Mouse (Mus musculus) midbrain, postnatal 0 days (tissue): ENCODE results near the gene Invs. TPM values are rescaled to one million over a fixed set of nuclear protein-coding genes. Genes with fewer than 3 reads are reported as not detected.

Experiments
- ATAC-seq: fragments of 200-750 bp; cut with Nextera tagmentation; 2 replicates; pipeline ENCODE4 v1.8.0; 2017; ENCODE audit warnings: moderate number of reproducible peaks, mild to moderate bottlenecking, moderate TSS enrichment, moderate library complexity; ENCODE audit not compliant: low FRiP score
- DNase-seq: peaks from one replicate; pipeline ENCODE4 v3.0.0-alpha.2; 2015; ENCODE audit warnings: low spot score
- H3K27ac ChIP-seq: fragments of 300-500 bp; sonication (generic); 2 replicates; pipeline ENCODE4 v1.5.1; 2014; ENCODE audit warnings: low read depth, mild to moderate bottlenecking, low read length, mixed read lengths
- H3K27me3 ChIP-seq: fragments of 300-500 bp; sonication (generic); 2 replicates; pipeline ENCODE4 v1.6.1; 2014; ENCODE audit warnings: low read length, control low read depth, mixed read lengths; ENCODE audit not compliant: insufficient read depth
- H3K36me3 ChIP-seq: fragments of 300-500 bp; sonication (generic); 2 replicates; pipeline ENCODE4 v1.6.1; 2014; ENCODE audit warnings: low read length, control low read depth, mixed read lengths; ENCODE audit not compliant: insufficient read depth
- H3K4me1 ChIP-seq: fragments of 300-500 bp; sonication (generic); 2 replicates; pipeline ENCODE4 v1.6.1; 2014; ENCODE audit warnings: mild to moderate bottlenecking, control low read depth, antibody characterized with exemption, low read length, mixed read lengths; ENCODE audit not compliant: insufficient read depth
- H3K4me2 ChIP-seq: fragments of 300-500 bp; sonication (generic); 2 replicates; pipeline ENCODE4 v1.6.1; 2014; ENCODE audit warnings: low read depth, mild to moderate bottlenecking, low read length, mixed read lengths; ENCODE audit not compliant: poor library complexity, severe bottlenecking
- H3K4me3 ChIP-seq: fragments of 300-500 bp; sonication (generic); 2 replicates; pipeline ENCODE4 v1.5.1; 2014; ENCODE audit warnings: low read depth, mild to moderate bottlenecking, low read length, moderate library complexity
- H3K9ac ChIP-seq: fragments of 300-500 bp; sonication (generic); replicated peaks from 2 replicates; pipeline ENCODE4 v1.6.1; 2014; ENCODE audit warnings: mild to moderate bottlenecking, low read length, moderate library complexity, mixed read lengths; ENCODE audit not compliant: poor library complexity, severe bottlenecking
- H3K9me3 ChIP-seq: fragments of 300-500 bp; sonication (generic); 2 replicates; pipeline ENCODE4 v1.6.1; 2016; ENCODE audit warnings: low read length, control low read depth
- CTCF ChIP-seq: IDR thresholded peaks from 2 replicates; pipeline ENCODE4 v1.5.1; 2016; ENCODE audit warnings: antibody characterized with exemption, mild to moderate bottlenecking
- WGBS: fragments of 180-500 bp; shearing (Covaris S2); extraction: QIAGEN DNeasy Blood & Tissue Kit; methylation state at CpG from one replicate; pipeline ENCODE4 v1.1.7; 2014; 5-methylcytosine and 5-hydroxymethylcytosine counted together
- polyA plus RNA-seq: library from polyadenylated mRNA; unstranded; fragments of >200 nt; fragmentation: Nextera tagmentation; extraction: Ambion mirVana; gene quantifications from 2 replicates; pipeline ENCODE4 v1.2.1, GENCODE M21; 2015
- total RNA-seq: library from RNA; depleted of rRNA; stranded (reverse); fragments of >200 nt; gene quantifications from 2 replicates; pipeline ENCODE4 v1.2.3, GENCODE M21; 2014

Invs gene
- total and polyA plus RNA-seq, 2 experiments from 2014 or later, result 3.4 to 6.0 TPM

GRCm38 (mm10) chr4:48413473-48413872, 133.9 kb downstream of the Invs start:
- TF ChIP-seq CTCF, result no peak
- ATAC-seq, result no peak

GRCm38 (mm10) chr4:48415838-48416335, 136.3 kb downstream of the Invs start:
- DNase-seq (no peak), ATAC-seq (no peak)
- WGBS, result 81% methylated on average over 10 of the region's 10 CpGs
- no peaks in the 10 kb centered on the region for H3K36me3 ChIP-seq
- no peaks in the 10 kb centered on the region for H3K4me1 ChIP-seq
- TF ChIP-seq CTCF, result no peak
- no peaks in the 10 kb centered on the region for H3K9me3 ChIP-seq
- H3K27me3 ChIP-seq, result no peaks in the 10 kb centered on the region
- no peak overlapping the region for H3K4me2 ChIP-seq
- H3K4me3 ChIP-seq, result no peak overlapping the region
- no peak overlapping the region for H3K27ac ChIP-seq
- no peak overlapping the region for H3K9ac ChIP-seq

More at GRCm38 (mm10) chr4:48413473-48413872, 133.9 kb downstream of the Invs start:
- Histone ChIP-seq H3K27ac (no peak overlapping the region), H3K9ac (no peak overlapping the region), H3K36me3 (no peaks in the 10 kb centered on the region), H3K9me3 (no peaks in the 10 kb centered on the region), H3K4me2 (no peak overlapping the region), H3K27me3 (no peaks in the 10 kb centered on the region), H3K4me1 (no peaks in the 10 kb centered on the region), H3K4me3 (no peak overlapping the region)
- 88% methylated on average over 8 of the region's 8 CpGs for WGBS
- no peak for DNase-seq

GRCm38 (mm10) chr4:48418831-48419468, 139.4 kb downstream of the Invs start:
- TF ChIP-seq CTCF, result no peak
- DNase-seq, result no peak
- H3K9ac ChIP-seq, result no peak overlapping the region
- H3K36me3 ChIP-seq, result 0 out of 2 replicates have a peak, but pooled peaks cover 3% of the 10 kb centered on the region
- H3K4me1 ChIP-seq, result no peaks in the 10 kb centered on the region
- no peak overlapping the region for H3K4me2 ChIP-seq
- H3K27me3 ChIP-seq, result no peaks in the 10 kb centered on the region
- H3K4me3 ChIP-seq, result no peak overlapping the region
- no peak for ATAC-seq
- WGBS, result 89% methylated on average over 8 of the region's 8 CpGs
- H3K9me3 ChIP-seq, result no peaks in the 10 kb centered on the region
- H3K27ac ChIP-seq, result no peak overlapping the region

- H3K9ac ChIP-seq, result no peak overlapping the region
- no peaks in the 10 kb centered on the region for H3K4me1 ChIP-seq
- H3K27ac ChIP-seq, result no peak overlapping the region
- no peak overlapping the region for H3K4me2 ChIP-seq
- no peaks in the 10 kb centered on the region for H3K27me3 ChIP-seq
- no peaks in the 10 kb centered on the region for H3K9me3 ChIP-seq
- 100% methylated on average over 1 of the region's 1 CpGs for WGBS
- ATAC-seq (no peak), DNase-seq (no peak)
- no peak for TF ChIP-seq CTCF
- no peak overlapping the region for H3K4me3 ChIP-seq
- H3K36me3 ChIP-seq, result peaks cover 3% of the 10 kb centered on the region; the same call in 1 of the 2 replicates
Measured at GRCm38 (mm10) chr4:48422633-48423032, 143.1 kb downstream of the Invs start.

- peaks cover 3% of the 10 kb centered on the region; the same call in 1 of the 2 replicates for H3K36me3 ChIP-seq
- DNase-seq (no peak), ATAC-seq (no peak)
- H3K4me2 ChIP-seq, result no peak overlapping the region
- H3K4me3 ChIP-seq, result no peak overlapping the region
- WGBS, result 54% methylated on average over 2 of the region's 2 CpGs
- no peak overlapping the region for H3K9ac ChIP-seq
- H3K27me3 ChIP-seq, result no peaks in the 10 kb centered on the region
- no peak overlapping the region for H3K27ac ChIP-seq
- TF ChIP-seq CTCF, result no peak
- no peaks in the 10 kb centered on the region for H3K9me3 ChIP-seq
- H3K4me1 ChIP-seq, result no peaks in the 10 kb centered on the region
Measured at GRCm38 (mm10) chr4:48423738-48424137, 144.2 kb downstream of the Invs start.

GRCm38 (mm10) chr4:48427413-48427812, 147.9 kb downstream of the Invs start:
- H3K4me2 ChIP-seq, result no peak overlapping the region
- no peaks in the 10 kb centered on the region for H3K27me3 ChIP-seq
- no peak overlapping the region for H3K4me3 ChIP-seq
- H3K4me1 ChIP-seq, result no peaks in the 10 kb centered on the region
- peaks cover 14% of the 10 kb centered on the region for H3K36me3 ChIP-seq
- no peak overlapping the region for H3K9ac ChIP-seq
- DNase-seq (no peak), ATAC-seq (no peak)
- 72% methylated on average over 3 of the region's 3 CpGs for WGBS
- H3K27ac ChIP-seq, result no peak overlapping the region
- H3K9me3 ChIP-seq, result no peaks in the 10 kb centered on the region
- TF ChIP-seq CTCF, result no peak
